Mouse (Mus musculus): Measurements from ENCODE around the gene Ccnl2. TPM values are rescaled to one million over a fixed set of nuclear protein-coding genes. Genes with fewer than 3 reads are reported as not detected.

Gene Ccnl2
- polyA plus RNA-seq, 1 experiment, result 38.4 TPM

- Histone ChIP-seq H3K4me3 (ENCODE audit: control insufficient read depth, low read depth, low read length) (no peak overlapping the region), H3K36me3 (ENCODE audit: control insufficient read depth, insufficient read depth, low read length) (no peaks in the 10 kb centered on the region), H3K4me1 (ENCODE audit: control insufficient read depth, insufficient read depth, low read length) (no peaks in the 10 kb centered on the region; the same call in 1 of the 2 replicates), H3K27me3 (ENCODE audit: control insufficient read depth, insufficient read depth, low read length) (no peaks in the 10 kb centered on the region), H3K27ac (ENCODE audit: control insufficient read depth, insufficient read depth, low read depth, low read length) (no peak overlapping the region)
- TF ChIP-seq POLR2A (IDR thresholded peaks at IDR 0.05; ENCODE audit: control insufficient read depth, low read depth, low read length) (no peak), CTCF (IDR thresholded peaks at IDR 0.05; ENCODE audit: control insufficient read depth, insufficient read depth, insufficient replicate concordance, low read depth, low read length) (no peak)
Observed at GRCm38 (mm10) chr4:155790650-155791161, 21.6 kb upstream of the Ccnl2 start.

GRCm38 (mm10) chr4:155791240-155791933 is 20.9 kb upstream of the Ccnl2 start:
- Histone ChIP-seq H3K4me1 (ENCODE audit: control insufficient read depth, insufficient read depth, low read length) (no peaks in the 10 kb centered on the region; the same call in 1 of the 2 replicates), H3K27ac (ENCODE audit: control insufficient read depth, insufficient read depth, low read depth, low read length) (no peak overlapping the region), H3K4me3 (ENCODE audit: control insufficient read depth, low read depth, low read length) (no peak overlapping the region), H3K36me3 (ENCODE audit: control insufficient read depth, insufficient read depth, low read length) (no peaks in the 10 kb centered on the region), H3K27me3 (ENCODE audit: control insufficient read depth, insufficient read depth, low read length) (no peaks in the 10 kb centered on the region)
- no peak for TF ChIP-seq CTCF (IDR thresholded peaks at IDR 0.05; ENCODE audit: control insufficient read depth, insufficient read depth, insufficient replicate concordance, low read depth, low read length)
- no peak for TF ChIP-seq POLR2A (IDR thresholded peaks at IDR 0.05; ENCODE audit: control insufficient read depth, low read depth, low read length)

- no peak for TF ChIP-seq POLR2A (IDR thresholded peaks at IDR 0.05; ENCODE audit: control insufficient read depth, low read depth, low read length)
- TF ChIP-seq CTCF (IDR thresholded peaks at IDR 0.05; ENCODE audit: control insufficient read depth, insufficient read depth, insufficient replicate concordance, low read depth, low read length), result no peak
- H3K4me3 ChIP-seq (ENCODE audit: control insufficient read depth, low read depth, low read length), result no peak overlapping the region
- H3K27ac ChIP-seq (ENCODE audit: control insufficient read depth, insufficient read depth, low read depth, low read length), result no peak overlapping the region
- H3K4me1 ChIP-seq (ENCODE audit: control insufficient read depth, insufficient read depth, low read length), result no peaks in the 10 kb centered on the region; the same call in 1 of the 2 replicates
- H3K27me3 ChIP-seq (ENCODE audit: control insufficient read depth, insufficient read depth, low read length), result no peaks in the 10 kb centered on the region
- no peaks in the 10 kb centered on the region for H3K36me3 ChIP-seq (ENCODE audit: control insufficient read depth, insufficient read depth, low read length)
Observed at GRCm38 (mm10) chr4:155793730-155794129, 18.6 kb upstream of the Ccnl2 start.

GRCm38 (mm10) chr4:155802075-155802474 is 10.2 kb upstream of the Ccnl2 start:
- Histone ChIP-seq H3K27me3 (ENCODE audit: control insufficient read depth, insufficient read depth, low read length) (no peaks in the 10 kb centered on the region), H3K4me1 (ENCODE audit: control insufficient read depth, insufficient read depth, low read length) (peaks cover 7% of the 10 kb centered on the region), H3K36me3 (ENCODE audit: control insufficient read depth, insufficient read depth, low read length) (peaks cover 4% of the 10 kb centered on the region; the same call in 1 of the 2 replicates), H3K27ac (ENCODE audit: control insufficient read depth, insufficient read depth, low read depth, low read length) (no peak overlapping the region), H3K4me3 (ENCODE audit: control insufficient read depth, low read depth, low read length) (peak overlapping the region; percentile 96)
- TF ChIP-seq POLR2A (IDR thresholded peaks at IDR 0.05; ENCODE audit: control insufficient read depth, low read depth, low read length), result no peak
- no peak for TF ChIP-seq CTCF (IDR thresholded peaks at IDR 0.05; ENCODE audit: control insufficient read depth, insufficient read depth, insufficient replicate concordance, low read depth, low read length)

- Histone ChIP-seq H3K4me1 (ENCODE audit: control insufficient read depth, insufficient read depth, low read length) (peaks cover 7% of the 10 kb centered on the region), H3K27me3 (ENCODE audit: control insufficient read depth, insufficient read depth, low read length) (no peaks in the 10 kb centered on the region), H3K27ac (ENCODE audit: control insufficient read depth, insufficient read depth, low read depth, low read length) (peak within 1 kb of the TSS; percentile 83), H3K4me3 (ENCODE audit: control insufficient read depth, low read depth, low read length) (peak within 1 kb of the TSS; percentile 96), H3K36me3 (ENCODE audit: control insufficient read depth, insufficient read depth, low read length) (peaks cover 4% of the 10 kb centered on the region; the same call in 1 of the 2 replicates)
- TF ChIP-seq POLR2A (IDR thresholded peaks at IDR 0.05; ENCODE audit: control insufficient read depth, low read depth, low read length), result no peak
- no peak for TF ChIP-seq CTCF (IDR thresholded peaks at IDR 0.05; ENCODE audit: control insufficient read depth, insufficient read depth, insufficient replicate concordance, low read depth, low read length)
Observed at GRCm38 (mm10) chr4:155802741-155803339, 9.4 kb upstream of the Ccnl2 start, which contains the start of gene Mrpl20. Gene Mrpl20 (plus strand): TSS chr4:155802878.

- H3K36me3 ChIP-seq (ENCODE audit: control insufficient read depth, insufficient read depth, low read length), result peaks cover 4% of the 10 kb centered on the region
- H3K27ac ChIP-seq (ENCODE audit: control insufficient read depth, insufficient read depth, low read depth, low read length), result peak overlapping the region; percentile 83
- TF ChIP-seq POLR2A (IDR thresholded peaks at IDR 0.05; ENCODE audit: control insufficient read depth, low read depth, low read length) (peak; percentile 79), CTCF (IDR thresholded peaks at IDR 0.05; ENCODE audit: control insufficient read depth, insufficient read depth, insufficient replicate concordance, low read depth, low read length) (no peak)
- H3K4me1 ChIP-seq (ENCODE audit: control insufficient read depth, insufficient read depth, low read length), result peaks cover 7% of the 10 kb centered on the region
- no peaks in the 10 kb centered on the region for H3K27me3 ChIP-seq (ENCODE audit: control insufficient read depth, insufficient read depth, low read length)
- peak overlapping the region; percentile 96 for H3K4me3 ChIP-seq (ENCODE audit: control insufficient read depth, low read depth, low read length)
Observed at GRCm38 (mm10) chr4:155803340-155804041, 8.8 kb upstream of the Ccnl2 start.

- H3K36me3 ChIP-seq (ENCODE audit: control insufficient read depth, insufficient read depth, low read length), result peaks cover 10% of the 10 kb centered on the region
- TF ChIP-seq POLR2A (IDR thresholded peaks at IDR 0.05; ENCODE audit: control insufficient read depth, low read depth, low read length), result no peak
- TF ChIP-seq CTCF (IDR thresholded peaks at IDR 0.05; ENCODE audit: control insufficient read depth, insufficient read depth, insufficient replicate concordance, low read depth, low read length), result no peak
Observed at GRCm38 (mm10) chr4:155807841-155808240, 4.4 kb upstream of the Ccnl2 start.

More at GRCm38 (mm10) chr4:155807841-155808240, 4.4 kb upstream of the Ccnl2 start:
- Histone ChIP-seq H3K27ac (ENCODE audit: control insufficient read depth, insufficient read depth, low read depth, low read length) (no peak overlapping the region), H3K4me1 (ENCODE audit: control insufficient read depth, insufficient read depth, low read length) (peaks cover 8% of the 10 kb centered on the region), H3K27me3 (ENCODE audit: control insufficient read depth, insufficient read depth, low read length) (no peaks in the 10 kb centered on the region), H3K4me3 (ENCODE audit: control insufficient read depth, low read depth, low read length) (no peak overlapping the region)
